Mouse (Mus musculus): ENCODE measurements around the gene Ifitm3.

GRCm38 (mm10) chr7:140997817-140998216 lies 12.8 kb downstream of the Ifitm3 start:
- no peak for TF ChIP-seq POLR2A (IDR thresholded peaks at IDR 0.05; ENCODE audit: borderline replicate concordance, insufficient read depth, low read length)
- TF ChIP-seq CTCF (IDR thresholded peaks at IDR 0.05; ENCODE audit: borderline replicate concordance, insufficient read depth, low read depth, low read length), result no peak
